Mouse (Mus musculus) kidney, postnatal 0 days (tissue): ENCODE data around the gene Hist1h2bc. TPM values are rescaled to one million over a fixed set of nuclear protein-coding genes. Genes with fewer than 3 reads are reported as not detected.
"Not testable (repeated sequence)": the region's sequence is repeated elsewhere in the genome, so short reads cannot be mapped to it uniquely, and the experiment has no call there.

Experiments
- ATAC-seq: fragments of 200-750 bp; cut with Nextera tagmentation; replicated peaks from 2 replicates; pipeline ENCODE4 v1.8.0; 2017; ENCODE audit warnings: low read depth, moderate number of reproducible peaks, moderate TSS enrichment, moderate library complexity; ENCODE audit not compliant: low FRiP score
- DNase-seq: peaks from one replicate; pipeline ENCODE4 v3.0.0-alpha.2; 2016; ENCODE audit warnings: low spot score
- H3K27ac ChIP-seq: fragments of 300-500 bp; sonication (generic); 2 replicates; pipeline ENCODE4 v1.5.1; 2014; ENCODE audit warnings: mild to moderate bottlenecking
- H3K27me3 ChIP-seq: fragments of 300-500 bp; sonication (generic); 2 replicates; pipeline ENCODE4 v1.6.1; 2014; ENCODE audit warnings: low read length, mixed read lengths; ENCODE audit not compliant: insufficient read depth
- H3K36me3 ChIP-seq: fragments of 300-500 bp; sonication (generic); 2 replicates; pipeline ENCODE4 v1.6.1; 2014; ENCODE audit warnings: low read length, mixed read lengths; ENCODE audit not compliant: insufficient read depth
- H3K4me1 ChIP-seq: fragments of 300-500 bp; sonication (generic); replicated peaks from 2 replicates; pipeline ENCODE4 v1.6.1; 2014; ENCODE audit warnings: antibody characterized with exemption, low read length, mixed read lengths; ENCODE audit not compliant: insufficient read depth
- H3K4me2 ChIP-seq: fragments of 300-500 bp; sonication (generic); 2 replicates; pipeline ENCODE4 v1.6.1; 2014; ENCODE audit warnings: mild to moderate bottlenecking, low read length, moderate library complexity, mixed read lengths
- H3K4me3 ChIP-seq: fragments of 300-500 bp; sonication (generic); replicated peaks from 2 replicates; pipeline ENCODE4 v1.5.1; 2014; ENCODE audit warnings: low read depth, low read length
- H3K9ac ChIP-seq: fragments of 300-500 bp; sonication (generic); 2 replicates; pipeline ENCODE4 v1.6.1; 2014; ENCODE audit warnings: low read depth, low read length
- H3K9me3 ChIP-seq: fragments of 300-500 bp; sonication (generic); replicated peaks from 2 replicates; pipeline ENCODE4 v1.6.1; 2016; ENCODE audit warnings: low read length, inconsistent platforms, mixed read lengths
- CTCF ChIP-seq: IDR thresholded peaks from 2 replicates; pipeline ENCODE4 v1.5.1; 2016; ENCODE audit warnings: antibody characterized with exemption, low read depth, mild to moderate bottlenecking, moderate library complexity
- WGBS: fragments of 180-500 bp; shearing (Covaris S2); extraction: QIAGEN DNeasy Blood & Tissue Kit; methylation state at CpG from one replicate; pipeline ENCODE4 v1.1.7; 2014; 5-methylcytosine and 5-hydroxymethylcytosine counted together
- polyA plus RNA-seq: library from polyadenylated mRNA; unstranded; fragments of >200 nt; fragmentation: Nextera tagmentation; extraction: Ambion mirVana; gene quantifications from 2 replicates; pipeline ENCODE4 v1.2.1, GENCODE M21; 2015

The Hist1h2bc gene
- polyA plus RNA-seq = 132 and 139 TPM in 2 replicates

DNA sequence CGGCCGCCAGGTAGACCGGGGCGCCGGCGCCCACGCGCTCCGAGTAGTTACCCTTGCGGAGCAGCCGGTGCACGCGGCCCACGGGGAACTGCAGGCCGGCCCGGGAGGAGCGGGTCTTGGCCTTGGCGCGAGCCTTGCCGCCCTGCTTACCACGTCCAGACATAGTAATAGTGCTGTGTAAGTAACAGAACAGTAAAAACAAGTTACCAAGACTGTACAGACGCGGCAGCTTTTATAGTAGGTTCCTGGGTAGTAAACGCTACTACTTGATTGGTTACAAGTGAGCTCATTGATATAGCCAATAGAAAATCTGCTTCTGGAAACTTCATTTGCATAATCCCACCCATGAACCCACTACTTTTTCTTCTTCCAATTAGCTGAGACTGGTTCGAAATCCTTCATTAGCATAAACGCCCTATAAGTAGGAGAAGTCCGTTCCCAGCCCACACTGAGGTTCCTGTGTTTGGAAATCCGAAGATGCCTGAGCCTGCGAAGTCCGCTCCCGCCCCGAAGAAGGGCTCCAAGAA, at the start of gene Hist1h2bc, which contains the start of gene Hist1h2ac:
Hist1h2bc (plus strand) TSS at position 445 of the 527 bp plus-strand sequence.
Hist1h2ac (minus strand) TSS at position 194 of the 527 bp plus-strand sequence.
- Histone ChIP-seq H3K27ac (peak within 1 kb of the TSS; percentile 98), H3K4me1 (0 out of 2 replicates have a peak, but pooled peaks cover 5% of the 10 kb centered on the region), H3K4me3 (peak within 1 kb of the TSS; percentile 39), H3K9ac (peak within 1 kb of the TSS; percentile 82), H3K9me3 (no peaks in the 10 kb centered on the region), H3K36me3 (no peaks in the 10 kb centered on the region), H3K4me2 (peak within 1 kb of the TSS; percentile 63), H3K27me3 (no peaks in the 10 kb centered on the region)
- peak; percentile 96 for ATAC-seq
- peak; percentile 100 for DNase-seq
- no peak for TF ChIP-seq CTCF
- 0% methylated on average over 32 of the region's 32 CpGs for WGBS

DNA sequence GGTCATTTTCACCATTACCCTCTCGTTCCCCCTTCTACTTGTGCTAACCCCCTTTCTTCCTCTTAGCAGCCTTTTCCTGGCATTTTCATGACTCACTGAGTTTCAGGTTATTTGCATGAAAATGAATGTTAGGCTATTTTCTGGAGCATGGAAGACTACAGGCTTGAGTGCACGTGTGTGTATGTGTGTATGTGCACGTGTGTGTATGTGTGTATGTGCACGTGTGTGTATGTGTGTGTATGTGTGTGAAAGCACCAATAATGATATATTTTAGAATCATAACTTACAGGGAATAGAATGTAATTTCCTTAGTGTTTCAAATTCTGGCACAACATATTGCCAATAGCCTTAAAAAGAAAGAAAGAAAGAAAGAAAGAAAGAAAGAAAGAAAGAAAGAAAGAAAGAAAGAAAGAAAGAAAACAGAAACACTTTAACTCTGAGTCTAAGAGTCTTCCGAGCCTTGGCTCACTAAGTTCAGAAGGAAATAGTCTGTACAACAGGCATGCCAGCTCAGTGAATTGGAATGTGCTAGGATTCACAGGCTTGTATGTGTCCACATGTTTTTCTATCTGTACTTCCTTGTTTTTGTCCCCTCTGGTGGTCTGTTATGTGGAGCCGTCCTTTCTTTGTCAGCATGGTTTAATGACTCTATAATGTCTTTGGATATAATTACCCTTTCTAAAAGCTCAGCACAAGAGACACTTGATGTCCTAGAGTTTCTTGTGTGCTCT, 24.2 kb upstream of the Hist1h2bc start:
- no peaks in the 10 kb centered on the region for H3K36me3 ChIP-seq
- no peaks in the 10 kb centered on the region for H3K27me3 ChIP-seq
- no peak overlapping the region for H3K4me3 ChIP-seq
- H3K27ac ChIP-seq = no peak overlapping the region
- 0 out of 2 replicates have a peak, but pooled peaks cover 5% of the 10 kb centered on the region for H3K4me1 ChIP-seq
- H3K9ac ChIP-seq = no peak overlapping the region
- H3K9me3 ChIP-seq = no peaks in the 10 kb centered on the region
- DNase-seq (peak; percentile 61), ATAC-seq (no peak)
- no peak overlapping the region for H3K4me2 ChIP-seq
- no peak for TF ChIP-seq CTCF
- 56% methylated on average over 6 of the region's 6 CpGs for WGBS

- H3K27me3 ChIP-seq = no peaks in the 10 kb centered on the region
- no peak overlapping the region for H3K4me2 ChIP-seq
- H3K9me3 ChIP-seq = no peaks in the 10 kb centered on the region
- DNase-seq (no peak), ATAC-seq (no peak)
- 64% methylated on average over 3 of the region's 3 CpGs for WGBS
- H3K4me1 ChIP-seq = 0 out of 2 replicates have a peak, but pooled peaks cover 5% of the 10 kb centered on the region
- no peaks in the 10 kb centered on the region for H3K36me3 ChIP-seq
- no peak overlapping the region for H3K9ac ChIP-seq
- H3K4me3 ChIP-seq = no peak overlapping the region
- no peak overlapping the region for H3K27ac ChIP-seq
- TF ChIP-seq CTCF = no peak
Observed at GRCm38 (mm10) chr13:23662536-23662935, 21.5 kb upstream of the Hist1h2bc start.

DNA sequence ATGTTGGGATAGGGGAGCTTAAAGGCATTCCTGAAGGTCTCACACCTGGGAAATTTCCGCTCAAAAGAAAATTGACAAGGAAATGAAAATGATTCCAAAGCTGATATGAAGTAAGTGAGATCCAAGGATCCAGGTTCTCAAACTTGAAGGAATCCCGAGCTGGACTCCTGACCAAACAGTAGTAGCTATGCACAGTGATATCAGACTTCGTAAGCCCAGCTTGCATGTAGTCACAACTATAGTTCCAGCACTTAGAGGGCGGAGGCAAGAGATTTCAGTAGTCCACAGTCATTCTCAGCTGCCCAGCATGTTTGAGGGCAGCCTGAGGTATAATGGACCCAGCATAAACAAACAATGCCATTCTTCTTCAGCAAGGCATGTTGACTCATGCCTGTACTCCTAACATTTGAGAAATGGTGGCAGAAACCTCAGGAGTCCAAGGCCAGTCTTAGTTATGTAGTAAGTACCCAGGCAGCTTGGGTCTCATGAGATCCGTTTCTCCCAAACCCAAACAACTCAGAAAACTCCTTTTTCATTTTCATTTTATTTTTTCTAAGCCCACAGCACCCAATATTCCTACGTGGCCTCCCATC, 1.9 kb upstream of the Hist1h2bc start:
- H3K9ac ChIP-seq = no peak overlapping the region
- WGBS = 83% methylated on average over 6 of the region's 6 CpGs
- no peak overlapping the region for H3K27ac ChIP-seq

DNA sequence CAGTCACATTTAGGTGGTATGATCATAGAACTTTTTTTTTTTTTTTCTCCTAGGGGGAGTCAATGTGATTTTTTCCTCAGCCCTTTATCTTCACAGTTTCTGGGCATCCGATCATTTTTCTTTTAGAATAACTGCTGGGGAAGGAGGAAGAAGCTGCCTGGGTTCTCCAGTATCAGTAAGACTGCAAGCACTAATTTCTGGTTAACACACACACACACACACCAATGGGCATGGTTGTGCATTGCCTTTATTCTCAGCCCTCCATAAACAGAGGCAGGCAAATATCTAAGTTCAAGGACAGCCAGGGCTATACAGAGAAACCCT, 1.4 kb upstream of the Hist1h2bc start:
- H3K27ac ChIP-seq = peak overlapping the region; percentile 98; the same call in 1 of the 2 replicates
- WGBS = 47% methylated on average over 1 of the region's 1 CpGs
- no peak for ATAC-seq

More for the DNA sequence above, 1.9 kb upstream of the Hist1h2bc start:
- 0 out of 2 replicates have a peak, but pooled peaks cover 5% of the 10 kb centered on the region for H3K4me1 ChIP-seq
- no peak for TF ChIP-seq CTCF
- no peaks in the 10 kb centered on the region for H3K9me3 ChIP-seq
- H3K4me2 ChIP-seq = peak overlapping the region; percentile 56; the same call in 1 of the 2 replicates
- no peak for DNase-seq
- ATAC-seq = no peak
- H3K36me3 ChIP-seq = no peaks in the 10 kb centered on the region
- H3K4me3 ChIP-seq = no peak overlapping the region
- no peaks in the 10 kb centered on the region for H3K27me3 ChIP-seq

GRCm38 (mm10) chr13:23682947-23683754, 848 bp upstream of the Hist1h2bc start:
- Histone ChIP-seq H3K4me3 (peak overlapping the region; percentile 39), H3K27ac (peak overlapping the region; percentile 98), H3K9ac (peak overlapping the region; percentile 57; the same call in 1 of the 2 replicates), H3K4me2 (peak overlapping the region; percentile 56)
- H3K9me3 ChIP-seq, H3K4me1 ChIP-seq, DNase-seq, H3K36me3 ChIP-seq, H3K27me3 ChIP-seq: not testable (repeated sequence)
- WGBS = 11% methylated on average over 13 of the region's 30 CpGs
- peak; percentile 55 for ATAC-seq

More for the DNA sequence above, 1.4 kb upstream of the Hist1h2bc start:
- Histone ChIP-seq H3K9ac (peak overlapping the region; percentile 57; the same call in 1 of the 2 replicates), H3K27me3 (no peaks in the 10 kb centered on the region), H3K9me3 (no peaks in the 10 kb centered on the region), H3K4me1 (0 out of 2 replicates have a peak, but pooled peaks cover 5% of the 10 kb centered on the region), H3K4me3 (peak overlapping the region; percentile 39), H3K4me2 (peak overlapping the region; percentile 56), H3K36me3 (no peaks in the 10 kb centered on the region)
- no peak for DNase-seq
- TF ChIP-seq CTCF = no peak

DNA sequence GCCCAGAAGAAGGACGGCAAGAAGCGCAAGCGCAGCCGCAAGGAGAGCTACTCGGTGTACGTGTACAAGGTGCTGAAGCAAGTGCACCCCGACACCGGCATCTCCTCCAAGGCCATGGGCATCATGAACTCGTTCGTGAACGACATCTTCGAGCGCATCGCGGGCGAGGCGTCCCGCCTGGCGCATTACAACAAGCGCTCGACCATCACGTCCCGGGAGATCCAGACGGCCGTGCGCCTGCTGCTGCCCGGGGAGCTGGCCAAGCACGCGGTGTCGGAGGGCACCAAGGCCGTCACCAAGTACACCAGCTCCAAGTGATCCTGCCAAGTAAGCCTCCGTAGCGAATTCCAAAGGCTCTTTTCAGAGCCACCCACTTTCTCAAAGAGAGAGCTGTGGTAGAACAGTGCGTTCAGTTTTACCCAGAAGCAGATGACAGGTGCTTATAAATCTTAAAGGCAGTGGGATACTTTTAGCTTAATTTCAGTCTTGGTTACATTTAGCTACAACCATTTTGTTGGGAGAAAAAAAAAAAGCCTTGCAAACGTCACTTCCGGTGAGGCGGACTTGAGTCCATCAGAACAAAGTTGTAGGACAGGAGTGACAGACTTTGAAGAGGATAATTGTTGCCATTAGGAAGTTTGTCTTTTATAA, 421 bp downstream of the Hist1h2bc start:
- Histone ChIP-seq H3K27ac (peak overlapping the region; percentile 98), H3K9ac (peak overlapping the region; percentile 82), H3K4me3 (peak overlapping the region; percentile 39), H3K4me2 (peak overlapping the region; percentile 63)
- WGBS = 0% methylated on average over 11 of the region's 37 CpGs
- not testable (repeated sequence) for H3K36me3 ChIP-seq, H3K9me3 ChIP-seq, H3K4me1 ChIP-seq, H3K27me3 ChIP-seq
- ATAC-seq (peak; percentile 19; the same call in 1 of the 2 replicates), DNase-seq (peak; percentile 93)
